Mouse (Mus musculus) right cerebral cortex, adult 18-20 months (tissue): ENCODE measurements around the gene Csrnp1.

Experiments used
- DNase-seq: peaks from one replicate; pipeline ENCODE4 v3.0.0; 2022; ENCODE audit warnings: mixed read lengths

Gene Csrnp1

GRCm38 (mm10) chr9:120001945-120002725, 17.7 kb upstream of the Csrnp1 start:
- DNase-seq = peak; percentile 79

- DNase-seq = no peak
Observed at GRCm38 (mm10) chr9:120000761-120001160, 16.3 kb upstream of the Csrnp1 start.

GRCm38 (mm10) chr9:119999636-120000035, 15.2 kb upstream of the Csrnp1 start:
- no peak for DNase-seq

- DNase-seq = no peak
Observed at GRCm38 (mm10) chr9:119998776-119999175, 14.3 kb upstream of the Csrnp1 start.

GRCm38 (mm10) chr9:119996080-119996479, 11.6 kb upstream of the Csrnp1 start:
- DNase-seq = no peak

- no peak for DNase-seq
Observed at GRCm38 (mm10) chr9:119994207-119994606, 9.7 kb upstream of the Csrnp1 start.

GRCm38 (mm10) chr9:119993092-119993844, 8.8 kb upstream of the Csrnp1 start:
- no peak for DNase-seq

GRCm38 (mm10) chr9:119991310-119991709, 6.9 kb upstream of the Csrnp1 start:
- DNase-seq = no peak

GRCm38 (mm10) chr9:119988304-119988703, 3.8 kb upstream of the Csrnp1 start:
- DNase-seq = no peak

- DNase-seq = no peak
Observed at GRCm38 (mm10) chr9:119985881-119986574, 1.6 kb upstream of the Csrnp1 start.

- DNase-seq = peak; percentile 93
Observed at GRCm38 (mm10) chr9:119983585-119984535, 598 bp downstream of the Csrnp1 start.

- DNase-seq = peak; percentile 46
Observed at GRCm38 (mm10) chr9:119982956-119983551, 1.4 kb downstream of the Csrnp1 start.

- DNase-seq = peak; percentile 66
Observed at GRCm38 (mm10) chr9:119982241-119982811, 2.1 kb downstream of the Csrnp1 start.

- DNase-seq = peak; percentile 64
Observed at GRCm38 (mm10) chr9:119981183-119982179, 3.0 kb downstream of the Csrnp1 start.

GRCm38 (mm10) chr9:119980770-119981182, 3.7 kb downstream of the Csrnp1 start:
- DNase-seq = no peak

- no peak for DNase-seq
Observed at GRCm38 (mm10) chr9:119979749-119980148, 4.7 kb downstream of the Csrnp1 start.

GRCm38 (mm10) chr9:119978811-119979441, 5.5 kb downstream of the Csrnp1 start:
- peak; percentile 87 for DNase-seq

GRCm38 (mm10) chr9:119978151-119978810, 6.2 kb downstream of the Csrnp1 start:
- DNase-seq = no peak

GRCm38 (mm10) chr9:119977557-119978060, 6.8 kb downstream of the Csrnp1 start:
- no peak for DNase-seq
